Mouse (Mus musculus): ENCODE data around the gene Mmel1. TPM values are rescaled to one million over a fixed set of nuclear protein-coding genes. Genes with fewer than 3 reads are reported as not detected.

Gene Mmel1
- 0.57 and 1.1 TPM in 2 replicates for polyA plus RNA-seq (2015; fragmentation: Nextera tagmentation; extraction: Ambion mirVana)

DNA sequence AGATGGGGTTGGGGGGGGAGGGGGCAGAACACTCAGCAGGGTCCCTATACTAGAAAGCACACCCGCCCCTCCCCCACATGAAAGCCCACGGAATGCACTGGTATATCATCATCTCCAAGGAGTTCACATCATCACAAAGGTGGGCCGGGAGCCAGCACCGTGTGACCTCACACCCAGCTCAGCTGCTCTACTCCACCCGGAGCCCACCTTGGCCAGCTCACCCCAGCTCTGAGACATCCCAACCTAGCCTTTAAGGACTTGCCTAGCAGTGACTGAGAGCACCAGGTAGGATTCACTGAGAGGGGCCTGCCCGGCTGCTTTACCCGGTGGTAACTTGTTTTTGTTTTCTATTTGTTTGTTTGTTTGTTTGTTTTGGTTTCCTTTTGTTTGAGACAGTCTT is at the start of gene Mmel1:
Gene Mmel1, plus strand, starts transcription at position 146 of the 400 bp plus-strand sequence.

DNA sequence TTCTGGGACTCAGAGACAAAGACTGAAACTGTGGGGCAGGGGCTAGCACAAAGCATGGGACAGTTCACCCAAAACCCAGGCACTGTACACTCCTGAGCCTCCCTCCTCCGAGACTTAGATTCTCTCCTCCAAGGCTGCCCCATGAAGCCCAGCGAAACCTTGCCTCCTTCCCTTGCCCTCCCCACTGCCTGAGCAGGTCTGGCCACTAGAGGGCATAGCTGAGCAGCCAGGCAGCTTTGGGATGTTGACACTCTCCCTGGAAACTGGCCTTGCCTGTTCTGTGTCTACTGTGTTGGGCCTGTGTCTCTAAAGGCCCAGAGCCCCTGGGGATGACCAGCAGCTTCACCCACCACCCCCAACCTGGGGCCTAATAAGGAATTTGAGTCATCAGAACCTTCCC is 32.2 kb upstream of the Mmel1 start, which contains the start of gene Ttc34:
Gene Ttc34, plus strand, starts transcription at position 290 of the 400 bp plus-strand sequence.

DNA sequence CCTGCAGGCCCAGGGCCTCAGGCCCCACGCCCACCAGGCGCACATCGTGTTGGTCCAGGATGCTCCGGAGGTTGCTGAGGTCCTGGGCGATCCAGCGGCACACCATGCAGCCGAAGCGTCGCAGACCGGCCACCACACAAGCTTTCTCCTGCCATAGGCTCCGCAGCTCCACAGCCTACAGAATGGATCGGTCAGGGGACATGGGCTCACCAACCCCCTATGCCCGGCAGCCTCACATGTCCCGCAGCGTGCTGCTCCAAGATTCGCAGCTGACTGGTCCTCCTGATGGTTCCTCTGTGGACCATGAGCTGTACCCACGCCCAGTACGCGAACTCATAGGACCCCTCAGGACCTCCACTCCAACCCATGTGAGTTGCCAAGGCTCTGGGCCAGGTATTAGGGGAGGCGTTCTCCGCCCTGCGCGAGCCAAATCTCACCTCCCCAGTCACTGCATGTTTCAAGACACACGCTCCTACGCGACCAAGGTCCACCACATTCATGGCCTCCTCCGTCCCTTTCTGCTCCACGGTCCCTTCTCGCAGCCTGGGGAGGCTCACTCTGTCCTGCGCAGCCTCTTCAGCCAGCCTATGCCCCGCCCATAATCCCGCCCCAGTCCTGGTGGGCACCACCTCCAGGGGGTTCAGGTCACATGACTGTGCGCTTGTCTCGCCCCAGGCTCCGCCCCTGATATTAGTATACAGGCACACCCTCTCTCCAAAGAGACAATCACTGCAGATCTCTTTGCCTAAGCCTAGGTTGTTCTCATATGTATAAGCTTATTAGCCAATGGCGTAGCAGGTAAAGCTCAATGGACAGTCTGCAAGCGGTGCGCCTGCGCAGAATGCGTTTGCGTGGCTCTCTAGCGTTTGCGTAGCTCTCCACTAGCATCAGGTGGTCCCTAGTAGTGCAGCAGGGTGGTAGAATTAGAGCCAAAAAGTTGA is 29.4 kb downstream of the Mmel1 start, which contains the start of gene Fam213b:
Gene Fam213b, minus strand, starts transcription at position 630 of the 941 bp plus-strand sequence.

DNA sequence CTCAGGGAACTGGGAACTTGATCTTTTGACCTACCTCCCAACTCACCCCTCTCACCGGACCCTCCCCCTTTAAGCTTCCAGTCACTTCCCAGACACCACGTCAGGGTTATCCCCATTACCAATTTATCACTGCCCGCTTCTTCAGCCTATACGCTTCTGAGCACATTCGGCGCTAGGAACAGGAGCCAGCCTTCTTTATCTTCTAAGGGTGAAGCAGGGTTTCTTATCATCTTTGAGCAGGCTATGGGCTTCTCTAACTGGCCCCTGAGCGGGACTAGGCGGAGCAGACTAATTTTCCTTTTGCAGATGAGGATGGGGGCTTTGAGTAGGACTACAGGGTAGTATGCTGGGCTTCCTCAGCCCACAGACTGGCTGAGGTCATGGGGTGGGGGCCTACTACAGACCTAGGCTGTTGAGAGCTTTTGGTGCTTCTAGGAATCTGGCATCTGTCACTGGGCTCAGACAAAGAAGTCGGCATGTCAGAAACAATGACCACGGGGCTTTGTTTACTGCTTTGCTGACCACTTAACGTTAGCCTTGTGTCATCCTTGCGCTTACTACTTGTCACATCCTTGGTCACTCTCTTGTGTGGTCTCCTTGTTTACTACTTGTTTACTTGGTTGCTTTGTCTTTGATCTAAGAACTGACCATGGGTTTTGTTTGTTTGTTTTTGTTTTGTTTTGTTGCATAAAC is 59.2 kb downstream of the Mmel1 start, which contains the start of gene Tnfrsf14:
Gene Tnfrsf14, minus strand, starts transcription at position 169 of the 693 bp plus-strand sequence.

Other genes starting within 250 kb of the Mmel1 start
- gene Prdm16, start 232.7 kb upstream of the Mmel1 start, polyA plus RNA-seq (2015; fragmentation: Nextera tagmentation; extraction: Ambion mirVana), result 8.7 and 11.2 TPM in 2 replicates
- not detected in 2 replicates for gene Actrt2, start 201.7 kb upstream of the Mmel1 start, polyA plus RNA-seq (2015; fragmentation: Nextera tagmentation; extraction: Ambion mirVana)
- 3.0 and 3.8 TPM in 2 replicates for gene Ttc34, start 32.1 kb upstream of the Mmel1 start, polyA plus RNA-seq (2015; fragmentation: Nextera tagmentation; extraction: Ambion mirVana)
- 90.3 and 99.4 TPM in 2 replicates for gene Fam213b, start 29.6 kb downstream of the Mmel1 start, polyA plus RNA-seq (2015; fragmentation: Nextera tagmentation; extraction: Ambion mirVana)
- 0.33 and 0.54 TPM in 2 replicates for gene Tnfrsf14, start 59.0 kb downstream of the Mmel1 start, polyA plus RNA-seq (2015; fragmentation: Nextera tagmentation; extraction: Ambion mirVana)
- 117 and 132 TPM in 2 replicates for gene Hes5, start 91.3 kb downstream of the Mmel1 start, polyA plus RNA-seq (2015; fragmentation: Nextera tagmentation; extraction: Ambion mirVana)
- 28.6 and 29.7 TPM in 2 replicates for gene Pank4, start 94.5 kb downstream of the Mmel1 start, polyA plus RNA-seq (2015; fragmentation: Nextera tagmentation; extraction: Ambion mirVana)
- gene Plch2, start 187.2 kb downstream of the Mmel1 start, polyA plus RNA-seq (2015; fragmentation: Nextera tagmentation; extraction: Ambion mirVana), result 12.6 and 15.3 TPM in 2 replicates
- gene Pex10, start 197.4 kb downstream of the Mmel1 start, polyA plus RNA-seq (2015; fragmentation: Nextera tagmentation; extraction: Ambion mirVana), result 16.2 and 19.1 TPM in 2 replicates
- gene Rer1, start 216.8 kb downstream of the Mmel1 start, polyA plus RNA-seq (2015; fragmentation: Nextera tagmentation; extraction: Ambion mirVana), result 128 and 140 TPM in 2 replicates
- gene Morn1, start 217.0 kb downstream of the Mmel1 start, polyA plus RNA-seq (2015; fragmentation: Nextera tagmentation; extraction: Ambion mirVana), result 6.7 and 7.2 TPM in 2 replicates